Mouse (Mus musculus) MEL (cell line): ENCODE data around the gene Fgf22. TPM values are rescaled to one million over a fixed set of nuclear protein-coding genes. Genes with fewer than 3 reads are reported as not detected.

ENCODE experiments used
- DNase-seq: peaks from one replicate; pipeline ENCODE4 v3.0.0; 2011; ENCODE audit warnings: low read depth, low spot score
- H3K27ac ChIP-seq: 2 replicates; pipeline ENCODE4 v1.5.1; 2012; ENCODE audit warnings: low read depth, mild to moderate bottlenecking, control low read depth, low read length, moderate library complexity; ENCODE audit not compliant: control insufficient read depth
- H3K27me3 ChIP-seq, 2 experiments: fragments of 150-350 bp in 1 of 2; sonication (generic) in 1 of 2; 2 replicates each; pipeline ENCODE4 v1.6.1; 2012; ENCODE audit warnings: low read length in 2 of 2, mild to moderate bottlenecking in 2 of 2, improper control_type of control experiment in 1 of 2, moderate library complexity in 1 of 2; ENCODE audit not compliant: insufficient read depth in 2 of 2, control insufficient read depth in 1 of 2
- H3K36me3 ChIP-seq, 2 experiments: 2 replicates each; pipeline ENCODE4 v1.6.1; 2012 to 2014; ENCODE audit warnings: low read length in 2 of 2, improper control_type of control experiment in 1 of 2, inconsistent platforms in 1 of 2, mild to moderate bottlenecking in 1 of 2; ENCODE audit not compliant: insufficient read depth in 2 of 2, control insufficient read depth in 1 of 2
- H3K4me1 ChIP-seq, 2 experiments: fragments of 150-350 bp in 1 of 2; sonication (generic) in 1 of 2; 2 replicates each; pipeline ENCODE4 v1.6.1; 2012; ENCODE audit warnings: low read length in 2 of 2, improper control_type of control experiment in 1 of 2, mild to moderate bottlenecking in 1 of 2; ENCODE audit not compliant: insufficient read depth in 2 of 2, control insufficient read depth in 1 of 2
- H3K4me3 ChIP-seq, 2 experiments: fragments of 150-350 bp in 1 of 2; sonication (generic) in 1 of 2; 2 replicates each; pipeline ENCODE4 v1.5.1; 2012; ENCODE audit warnings: low read depth in 2 of 2, low read length in 2 of 2, mild to moderate bottlenecking in 2 of 2, moderate library complexity in 2 of 2, control low read depth in 1 of 2, improper control_type of control experiment in 1 of 2; ENCODE audit not compliant: control insufficient read depth in 1 of 2, insufficient read depth in 1 of 2
- H3K79me2 ChIP-seq: 2 replicates; pipeline ENCODE4 v1.6.1; 2012; ENCODE audit warnings: mild to moderate bottlenecking, low read length, moderate library complexity; ENCODE audit not compliant: control insufficient read depth, poor library complexity, insufficient read depth
- H3K9ac ChIP-seq: 2 replicates; pipeline ENCODE4 v1.6.1; 2012; ENCODE audit warnings: low read depth, mild to moderate bottlenecking, control low read depth, low read length, moderate library complexity; ENCODE audit not compliant: control insufficient read depth, poor library complexity, severe bottlenecking
- H3K9me3 ChIP-seq: fragments of 150-350 bp; sonication (generic); replicated peaks from 2 replicates; pipeline ENCODE4 v1.6.1; 2012; ENCODE audit warnings: mild to moderate bottlenecking, low read length, improper control_type of control experiment, moderate library complexity; ENCODE audit not compliant: insufficient read depth
- CHD1 ChIP-seq: IDR thresholded peaks from 2 replicates; pipeline ENCODE4 v1.6.1; 2012; ENCODE audit warnings: low read depth, mild to moderate bottlenecking, inconsistent platforms, low read length, improper control_type of control experiment
- CTCF ChIP-seq, 3 experiments: IDR thresholded peaks in 2 of 3; conservative IDR thresholded peaks in 1 of 3; 2 replicates each; pipeline ENCODE4 v1.5.1; 2011 to 2012; ENCODE audit warnings: low read length in 3 of 3, low read depth in 2 of 3, mild to moderate bottlenecking in 2 of 3, improper control_type of control experiment in 1 of 3, inconsistent platforms in 1 of 3, mixed read lengths in 1 of 3, moderate library complexity in 1 of 3; ENCODE audit not compliant: control insufficient read depth in 1 of 3, insufficient read depth in 1 of 3, poor library complexity in 1 of 3, severe bottlenecking in 1 of 3
- E2F4 ChIP-seq: IDR thresholded peaks from 2 replicates; pipeline ENCODE4 v1.6.1; 2011; ENCODE audit warnings: low read depth, low read length, improper control_type of control experiment, borderline replicate concordance
- ELF1 ChIP-seq: IDR thresholded peaks from 2 replicates; pipeline ENCODE4 v1.6.1; 2014; ENCODE audit warnings: low read depth, mild to moderate bottlenecking, inconsistent platforms, low read length, improper control_type of control experiment, moderate library complexity
- ETS1 ChIP-seq: IDR thresholded peaks from 2 replicates; pipeline ENCODE4 v1.6.1; 2012; ENCODE audit warnings: low read depth, mild to moderate bottlenecking, inconsistent platforms, low read length, improper control_type of control experiment, moderate library complexity
- GABPA ChIP-seq: IDR thresholded peaks from 2 replicates; pipeline ENCODE4 v1.6.1; 2012; ENCODE audit warnings: low read depth, mild to moderate bottlenecking, inconsistent platforms, low read length, improper control_type of control experiment, moderate library complexity
- KAT2A ChIP-seq: conservative IDR thresholded peaks from 2 replicates; pipeline ENCODE4 v1.6.1; 2012; ENCODE audit warnings: low read depth, low read length, improper control_type of control experiment, inconsistent platforms
- MAZ ChIP-seq: IDR thresholded peaks from 2 replicates; pipeline ENCODE4 v1.6.1; 2012; ENCODE audit warnings: low read depth, mild to moderate bottlenecking, inconsistent platforms, low read length, improper control_type of control experiment
- MYC ChIP-seq: IDR thresholded peaks from 2 replicates; pipeline ENCODE4 v1.6.1; 2011; ENCODE audit warnings: low read depth, mild to moderate bottlenecking, low read length, improper control_type of control experiment, moderate library complexity
- POLR2A ChIP-seq, 2 experiments: IDR thresholded peaks; 2 replicates each; pipeline ENCODE4 v1.6.1; 2011 to 2012; ENCODE audit warnings: low read length in 2 of 2, mild to moderate bottlenecking in 2 of 2, control low read depth in 1 of 2, improper control_type of control experiment in 1 of 2, low read depth in 1 of 2, moderate library complexity in 1 of 2; ENCODE audit not compliant: control insufficient read depth in 1 of 2, insufficient read depth in 1 of 2, poor library complexity in 1 of 2
- RAD21 ChIP-seq: IDR thresholded peaks from 2 replicates; pipeline ENCODE4 v1.6.1; 2011; ENCODE audit warnings: mild to moderate bottlenecking, low read depth, low read length, improper control_type of control experiment
- RCOR1 ChIP-seq: IDR thresholded peaks from 2 replicates; pipeline ENCODE4 v1.6.1; 2012; ENCODE audit warnings: low read depth, mild to moderate bottlenecking, inconsistent platforms, low read length, improper control_type of control experiment
- SMC3 ChIP-seq: IDR thresholded peaks from 2 replicates; pipeline ENCODE4 v1.6.1; 2011; ENCODE audit warnings: low read depth, low read length, improper control_type of control experiment
- TAL1 ChIP-seq: IDR thresholded peaks from 2 replicates; pipeline ENCODE4 v1.6.1; 2012; ENCODE audit warnings: mild to moderate bottlenecking, inconsistent platforms, low read length, moderate library complexity, mixed read lengths
- polyA plus RNA-seq, 2 experiments: library from polyadenylated mRNA; stranded (reverse) in 1 of 2; unstranded in 1 of 2; fragments of >175 nt in 1 of 2; fragments of >200 nt in 1 of 2; gene quantifications; 2 replicates each; pipeline versions ENCODE4 v1.2.1 to v1.2.4; 2012; ENCODE audit warnings: low replicate concordance in 2 of 2, low read depth in 1 of 2; ENCODE audit not compliant: insufficient read length in 2 of 2, insufficient read depth in 1 of 2, missing spikeins in 1 of 2
- total RNA-seq: library from RNA; depleted of rRNA; stranded (reverse); fragments of 300-350 nt; gene quantifications from 2 replicates; pipeline ENCODE4 v1.2.3, GENCODE M21; 2012

Fgf22 gene
- total and polyA plus RNA-seq, 3 experiments = 0.15 to 0.33 TPM; not detected in 1

- DNase-seq = no peak
- Histone ChIP-seq H3K9me3 (no peaks in the 10 kb centered on the region), H3K36me3 (no peaks in the 10 kb centered on the region), H3K79me2 (no peaks in the 10 kb centered on the region), H3K27me3 (no peaks in the 10 kb centered on the region)
- no peak for TF ChIP-seq GABPA
- TF ChIP-seq RCOR1 = no peak
- TF ChIP-seq CTCF (IDR thresholded peaks at IDR 0.05 in 2 of 3, conservative IDR thresholded peaks at IDR 0.05 in 1 of 3; ENCODE audit: control insufficient read depth in 1 of 3, insufficient read depth in 1 of 3, low read depth in 2 of 3, low read length in 3 of 3, poor library complexity in 1 of 3, severe bottlenecking in 1 of 3) = peak in 2 of 3 experiments; percentile 22 to 29; a peak in 4 of 6 replicates
- no peak for TF ChIP-seq MYC
- no peak for TF ChIP-seq CHD1
- TF ChIP-seq ELF1 = no peak
- TF ChIP-seq, all 39 proteins: peak for 1
- Histone ChIP-seq H3K4me3 (no peak overlapping the region), H3K27ac (no peak overlapping the region), H3K9ac (no peak overlapping the region), H3K4me1 (peaks cover 0 to 8% of the 10 kb centered on the region in 2 experiments; a peak in 1 of 4 replicates)
Observed at GRCm38 (mm10) chr10:79783050-79783449, 28.2 kb downstream of the Fgf22 start.

GRCm38 (mm10) chr10:79783920-79784800, 29.3 kb downstream of the Fgf22 start:
- no peaks in the 10 kb centered on the region for H3K9me3 ChIP-seq
- no peaks in the 10 kb centered on the region for H3K79me2 ChIP-seq
- H3K9ac ChIP-seq = no peak overlapping the region
- H3K4me1 ChIP-seq = peaks cover 0 to 15% of the 10 kb centered on the region in 2 experiments; a peak in 2 of 4 replicates
- no peaks in the 10 kb centered on the region for H3K27me3 ChIP-seq
- no peak overlapping the region for H3K4me3 ChIP-seq
- no peaks in the 10 kb centered on the region; a peak in 1 of 4 replicates for H3K36me3 ChIP-seq
- DNase-seq = peak; percentile 73
- H3K27ac ChIP-seq = no peak overlapping the region
- no peak for TF ChIP-seq KAT2A
- TF ChIP-seq E2F4 = no peak
- no peak for TF ChIP-seq TAL1
- no peak for TF ChIP-seq POLR2A (IDR thresholded peaks at IDR 0.05; ENCODE audit: control insufficient read depth in 1 of 2, insufficient read depth in 1 of 2, low read depth in 1 of 2, low read length in 2 of 2, poor library complexity in 1 of 2)
- peak; percentile 70 to 76 (median 74) for TF ChIP-seq CTCF (IDR thresholded peaks at IDR 0.05 in 2 of 3, conservative IDR thresholded peaks at IDR 0.05 in 1 of 3; ENCODE audit: control insufficient read depth in 1 of 3, insufficient read depth in 1 of 3, low read depth in 2 of 3, low read length in 3 of 3, poor library complexity in 1 of 3, severe bottlenecking in 1 of 3)
- TF ChIP-seq ETS1 = no peak
- no peak for TF ChIP-seq MAZ
- peak; percentile 48 for TF ChIP-seq SMC3
- TF ChIP-seq RAD21 = peak; percentile 10
